Mouse (Mus musculus) midbrain, embryonic 12.5 days (tissue): ENCODE results near the gene Kcnab1. TPM values are rescaled to one million over a fixed set of nuclear protein-coding genes. Genes with fewer than 3 reads are reported as not detected.

Experiments used
- ATAC-seq: fragments of 200-750 bp; cut with Nextera tagmentation; 2 replicates; pipeline ENCODE4 v1.8.0; 2017; ENCODE audit warnings: low read depth, moderate TSS enrichment, moderate library complexity; ENCODE audit not compliant: low FRiP score
- H3K27ac ChIP-seq: fragments of 300-500 bp; sonication (generic); replicated peaks from 2 replicates; pipeline ENCODE4 v1.5.1; 2016; ENCODE audit warnings: mild to moderate bottlenecking
- H3K27me3 ChIP-seq: fragments of 300-500 bp; sonication (generic); 2 replicates; pipeline ENCODE4 v1.6.1; 2016; ENCODE audit warnings: mild to moderate bottlenecking
- H3K36me3 ChIP-seq: fragments of 300-500 bp; sonication (generic); 2 replicates; pipeline ENCODE4 v1.6.1; 2016
- H3K4me1 ChIP-seq: fragments of 300-500 bp; sonication (generic); 2 replicates; pipeline ENCODE4 v1.6.1; 2016
- H3K4me2 ChIP-seq: fragments of 300-500 bp; sonication (generic); replicated peaks from 2 replicates; pipeline ENCODE4 v1.6.1; 2016; ENCODE audit warnings: mild to moderate bottlenecking, moderate library complexity
- H3K4me3 ChIP-seq: fragments of 300-500 bp; sonication (generic); 2 replicates; pipeline ENCODE4 v1.5.1; 2016; ENCODE audit warnings: mild to moderate bottlenecking
- H3K9ac ChIP-seq: fragments of 300-500 bp; sonication (generic); replicated peaks from 2 replicates; pipeline ENCODE4 v1.6.1; 2016; ENCODE audit warnings: mild to moderate bottlenecking, moderate library complexity
- H3K9me3 ChIP-seq: fragments of 300-500 bp; sonication (generic); 2 replicates; pipeline ENCODE4 v1.6.1; 2016; ENCODE audit warnings: mild to moderate bottlenecking
- WGBS: fragments of 180-500 bp; shearing (Covaris S2); methylation state at CpG from one replicate; pipeline ENCODE4 v1.1.7; 2016; 5-methylcytosine and 5-hydroxymethylcytosine counted together
- polyA plus RNA-seq: library from polyadenylated mRNA; unstranded; fragments of >200 nt; fragmentation: Nextera tagmentation; extraction: Ambion mirVana; gene quantifications from 2 replicates; pipeline ENCODE4 v1.2.1, GENCODE M21; 2016

Kcnab1 gene
- polyA plus RNA-seq, 1 experiment from 2014 or later, result 9.6 TPM

DNA sequence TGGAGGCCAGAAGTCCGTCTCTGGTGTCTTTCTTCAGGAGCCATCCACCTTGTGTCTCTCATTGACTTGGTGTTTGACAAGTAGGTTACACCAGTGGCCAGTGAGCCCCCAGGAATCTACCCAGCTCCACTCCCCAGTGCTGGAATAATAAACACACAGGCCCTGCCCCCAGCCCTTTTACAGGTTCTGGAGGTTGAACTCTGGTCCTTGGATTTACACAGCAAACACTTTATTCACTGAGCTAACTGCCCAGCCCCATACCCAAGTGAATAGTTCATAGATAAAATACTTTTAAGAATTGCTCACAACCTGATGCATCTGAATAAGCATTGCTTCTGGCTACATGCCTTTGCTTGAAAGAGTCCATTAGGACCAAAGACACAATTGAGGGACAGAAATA lies 164.1 kb downstream of the Kcnab1 start:
- no peaks in the 10 kb centered on the region for H3K27me3 ChIP-seq
- no peak overlapping the region for H3K9ac ChIP-seq
- no peak overlapping the region for H3K27ac ChIP-seq
- H3K9me3 ChIP-seq, result no peaks in the 10 kb centered on the region
- H3K4me1 ChIP-seq, result no peaks in the 10 kb centered on the region
- ATAC-seq, result no peak
- 90% methylated on average over 1 of the region's 1 CpGs for WGBS
- H3K36me3 ChIP-seq, result no peaks in the 10 kb centered on the region
- H3K4me2 ChIP-seq, result no peak overlapping the region
- no peak overlapping the region for H3K4me3 ChIP-seq

DNA sequence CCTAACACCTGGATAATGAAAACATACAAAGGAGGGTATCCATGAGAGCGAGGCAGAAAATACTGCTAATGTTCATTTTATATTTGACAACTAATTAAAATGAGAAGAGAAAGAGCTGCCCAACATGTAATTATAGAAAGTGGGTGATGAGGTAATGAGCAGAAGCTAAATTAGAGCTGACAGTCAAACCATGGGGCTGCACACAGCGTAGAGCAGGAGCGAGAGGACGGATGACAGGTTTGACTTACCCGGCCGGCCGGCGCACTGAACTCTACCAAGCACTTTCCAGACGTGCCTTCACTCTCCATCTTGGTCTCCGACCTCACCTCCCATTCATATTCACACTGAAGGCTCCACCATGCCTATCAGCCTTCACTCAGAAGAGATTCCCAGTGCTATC lies 168.6 kb downstream of the Kcnab1 start:
- no peak overlapping the region for H3K4me2 ChIP-seq
- H3K4me3 ChIP-seq, result no peak overlapping the region
- 84% methylated on average over 10 of the region's 10 CpGs for WGBS
- no peak overlapping the region for H3K9ac ChIP-seq
- no peak overlapping the region for H3K27ac ChIP-seq
- ATAC-seq, result no peak
- no peaks in the 10 kb centered on the region for H3K4me1 ChIP-seq
- H3K9me3 ChIP-seq, result 0 out of 2 replicates have a peak, but pooled peaks cover 1% of the 10 kb centered on the region
- no peaks in the 10 kb centered on the region for H3K27me3 ChIP-seq
- no peaks in the 10 kb centered on the region for H3K36me3 ChIP-seq

DNA sequence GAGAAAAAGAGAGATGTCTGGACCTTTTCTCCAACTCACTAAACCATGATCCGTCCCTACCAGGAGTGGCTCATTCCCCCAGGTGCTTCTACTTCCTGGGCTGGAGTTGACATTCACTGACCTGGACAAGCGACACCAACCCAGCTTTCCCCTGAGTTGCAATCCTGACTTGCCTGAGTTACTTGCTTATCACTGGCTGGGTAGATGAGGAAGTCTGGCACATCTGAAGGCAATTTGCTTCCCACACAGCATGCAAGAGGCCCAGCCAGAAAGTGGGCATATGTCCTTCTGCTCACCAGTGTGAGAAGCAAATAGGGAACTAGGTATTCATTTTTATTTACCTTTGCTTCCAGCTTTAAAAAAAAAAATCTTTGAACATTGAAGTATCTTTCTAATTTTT lies 174.2 kb downstream of the Kcnab1 start:
- no peaks in the 10 kb centered on the region for H3K4me1 ChIP-seq

DNA sequence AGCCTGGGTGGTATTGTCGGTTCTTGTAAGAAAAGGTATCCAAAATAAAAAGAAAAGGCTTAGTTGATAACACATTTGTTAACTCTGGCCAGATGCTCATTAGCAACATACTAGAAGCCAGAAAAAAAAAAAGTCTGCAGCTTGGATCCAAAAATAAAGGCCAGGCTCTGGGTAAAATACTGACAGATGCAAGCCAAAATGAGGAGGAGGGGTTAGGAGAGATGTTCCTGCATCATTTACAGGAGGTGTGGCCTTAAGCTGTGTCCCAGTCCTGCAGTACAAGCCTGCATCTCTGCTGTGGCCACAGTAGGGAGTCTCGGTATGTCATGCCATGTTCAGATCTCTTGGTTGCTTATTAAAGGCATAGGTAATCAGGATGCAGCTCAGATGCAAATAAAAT lies 179.8 kb downstream of the Kcnab1 start:
- Histone ChIP-seq H3K4me2 (no peak overlapping the region), H3K27ac (no peak overlapping the region), H3K27me3 (no peaks in the 10 kb centered on the region), H3K4me1 (no peaks in the 10 kb centered on the region), H3K36me3 (no peaks in the 10 kb centered on the region), H3K9ac (no peak overlapping the region), H3K9me3 (no peaks in the 10 kb centered on the region), H3K4me3 (no peak overlapping the region)
- WGBS, result 84% methylated on average over 2 of the region's 2 CpGs
- ATAC-seq, result no peak

More for the DNA sequence above, 174.2 kb downstream of the Kcnab1 start:
- 0 out of 2 replicates have a peak, but pooled peaks cover 4% of the 10 kb centered on the region for H3K9me3 ChIP-seq
- H3K4me3 ChIP-seq, result no peak overlapping the region
- H3K27ac ChIP-seq, result no peak overlapping the region
- WGBS, result 88% methylated on average over 2 of the region's 2 CpGs
- ATAC-seq, result no peak
- H3K4me2 ChIP-seq, result no peak overlapping the region
- H3K9ac ChIP-seq, result no peak overlapping the region
- H3K27me3 ChIP-seq, result no peaks in the 10 kb centered on the region
- H3K36me3 ChIP-seq, result no peaks in the 10 kb centered on the region

DNA sequence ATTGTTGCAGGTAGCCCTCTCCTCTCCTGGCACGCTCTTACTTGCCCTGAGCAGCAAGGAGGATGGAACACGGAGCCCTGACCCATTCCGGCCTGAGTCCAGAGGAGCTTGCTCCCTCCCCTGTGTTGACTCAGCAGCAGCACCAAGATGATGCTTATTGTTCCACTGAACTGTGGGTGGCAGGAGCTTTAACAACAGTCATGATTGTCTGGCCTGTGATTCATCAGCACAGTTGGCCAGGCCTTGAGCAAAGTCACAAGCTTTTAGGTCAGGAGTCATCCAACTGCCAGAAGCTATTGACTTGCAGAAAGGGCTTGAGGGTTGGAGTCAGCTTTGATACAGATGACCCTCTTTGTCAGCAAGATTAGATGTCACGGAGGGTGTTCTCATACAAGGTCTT lies 187.8 kb downstream of the Kcnab1 start:
- H3K4me3 ChIP-seq, result no peak overlapping the region
- H3K27ac ChIP-seq, result no peak overlapping the region
- H3K4me2 ChIP-seq, result no peak overlapping the region
- no peak for ATAC-seq
- no peaks in the 10 kb centered on the region for H3K27me3 ChIP-seq
- H3K9ac ChIP-seq, result no peak overlapping the region
- 20% methylated on average over 4 of the region's 4 CpGs for WGBS
- no peaks in the 10 kb centered on the region for H3K9me3 ChIP-seq
- H3K4me1 ChIP-seq, result no peaks in the 10 kb centered on the region
- H3K36me3 ChIP-seq, result no peaks in the 10 kb centered on the region

DNA sequence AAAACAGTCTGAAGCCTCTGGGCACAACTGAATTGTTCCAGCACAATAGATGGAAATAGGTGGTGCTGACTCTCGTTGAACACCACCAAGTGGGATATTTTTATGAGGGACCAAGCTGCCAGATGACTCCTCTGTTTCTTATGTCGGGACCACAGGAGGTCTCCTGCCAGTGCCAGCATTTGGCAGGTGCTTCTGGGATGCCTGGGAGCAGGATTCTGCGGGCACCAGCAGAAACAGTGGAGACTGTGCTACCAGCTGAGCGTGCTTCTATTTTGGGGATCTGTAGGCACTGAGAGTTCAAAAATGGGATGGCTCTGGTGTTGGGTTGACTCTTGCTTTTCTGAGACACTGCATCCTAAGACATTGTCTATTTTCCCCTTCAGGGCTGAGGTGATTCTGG lies 190.0 kb downstream of the Kcnab1 start:
- Histone ChIP-seq H3K27ac (no peak overlapping the region), H3K4me1 (no peaks in the 10 kb centered on the region), H3K36me3 (no peaks in the 10 kb centered on the region), H3K9ac (no peak overlapping the region), H3K9me3 (no peaks in the 10 kb centered on the region), H3K4me3 (no peak overlapping the region), H3K4me2 (no peak overlapping the region), H3K27me3 (no peaks in the 10 kb centered on the region)
- no peak for ATAC-seq
- 91% methylated on average over 4 of the region's 4 CpGs for WGBS

DNA sequence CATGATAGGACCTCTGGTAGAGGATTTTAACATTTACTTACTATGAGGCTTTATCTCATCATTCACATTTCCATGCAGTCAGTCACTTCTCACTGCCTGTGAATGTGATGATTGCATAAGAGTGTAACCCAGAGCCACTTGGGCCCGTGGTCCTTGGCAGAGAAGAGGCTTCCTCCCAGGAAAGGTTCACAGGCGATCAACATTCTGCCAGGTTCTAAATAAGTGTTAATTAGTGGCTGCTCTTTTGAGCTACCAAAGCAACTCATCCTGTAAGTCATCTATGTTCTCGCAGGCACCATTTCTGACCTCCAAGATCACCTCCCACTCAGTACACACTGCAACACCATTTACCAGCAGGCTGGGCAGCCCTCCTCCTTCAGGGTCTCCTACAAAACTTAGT lies 192.3 kb downstream of the Kcnab1 start:
- ATAC-seq, result no peak
- H3K27me3 ChIP-seq, result no peaks in the 10 kb centered on the region
- no peak overlapping the region for H3K4me3 ChIP-seq
- H3K27ac ChIP-seq, result no peak overlapping the region
- 58% methylated on average over 3 of the region's 3 CpGs for WGBS
- H3K9ac ChIP-seq, result no peak overlapping the region
- H3K4me2 ChIP-seq, result no peak overlapping the region
- no peaks in the 10 kb centered on the region for H3K4me1 ChIP-seq
- H3K9me3 ChIP-seq, result no peaks in the 10 kb centered on the region
- no peaks in the 10 kb centered on the region for H3K36me3 ChIP-seq

DNA sequence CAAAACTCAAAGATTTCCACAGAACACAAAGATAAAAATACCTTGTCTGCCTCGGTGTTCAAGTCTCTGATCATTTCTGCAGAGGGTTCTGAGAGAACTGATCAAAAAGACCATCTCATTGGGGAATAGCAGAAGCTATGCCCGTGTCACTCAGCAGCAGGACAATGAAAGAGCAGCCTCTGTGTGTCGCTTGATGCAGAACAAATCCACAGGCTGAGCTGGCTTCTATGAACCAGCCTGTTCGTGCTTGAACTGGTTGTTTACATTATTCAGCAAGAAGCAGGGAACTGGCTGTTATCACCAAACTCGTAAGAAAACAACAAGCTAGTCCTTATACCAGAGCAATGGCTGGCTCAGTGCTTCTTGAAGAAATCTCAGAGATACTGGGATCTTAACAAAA lies 193.4 kb downstream of the Kcnab1 start:
- Histone ChIP-seq H3K36me3 (no peaks in the 10 kb centered on the region), H3K27ac (no peak overlapping the region), H3K9me3 (no peaks in the 10 kb centered on the region), H3K27me3 (no peaks in the 10 kb centered on the region), H3K4me3 (no peak overlapping the region), H3K4me2 (no peak overlapping the region), H3K4me1 (no peaks in the 10 kb centered on the region), H3K9ac (no peak overlapping the region)
- peak; percentile 78 for ATAC-seq
- WGBS, result 6% methylated on average over 5 of the region's 5 CpGs

DNA sequence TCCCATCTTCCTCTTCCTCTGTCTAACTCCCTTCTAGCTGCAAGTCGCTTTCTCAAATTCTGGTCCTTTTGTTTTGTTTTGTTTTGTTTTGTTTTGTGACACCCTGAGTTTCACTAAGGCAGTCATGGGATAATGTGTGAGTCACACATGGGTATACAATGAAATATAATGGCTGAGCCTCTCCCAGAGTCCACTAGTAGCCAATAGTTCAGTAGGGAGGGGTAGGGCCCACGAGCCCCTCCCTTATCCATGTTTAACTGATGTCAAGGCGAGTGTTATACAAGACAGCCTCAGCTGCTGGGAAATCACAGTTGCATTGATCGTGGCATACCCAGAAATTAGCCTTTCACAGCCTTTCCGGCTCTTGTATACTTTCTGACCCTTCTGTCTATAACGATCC lies 206.7 kb downstream of the Kcnab1 start:
- no peak overlapping the region for H3K4me3 ChIP-seq
- no peaks in the 10 kb centered on the region for H3K4me1 ChIP-seq
- H3K27ac ChIP-seq, result no peak overlapping the region
- ATAC-seq, result no peak
- H3K4me2 ChIP-seq, result no peak overlapping the region
- no peak overlapping the region for H3K9ac ChIP-seq
- no peaks in the 10 kb centered on the region for H3K9me3 ChIP-seq
- 73% methylated on average over 6 of the region's 6 CpGs for WGBS
- H3K36me3 ChIP-seq, result no peaks in the 10 kb centered on the region
- H3K27me3 ChIP-seq, result no peaks in the 10 kb centered on the region

DNA sequence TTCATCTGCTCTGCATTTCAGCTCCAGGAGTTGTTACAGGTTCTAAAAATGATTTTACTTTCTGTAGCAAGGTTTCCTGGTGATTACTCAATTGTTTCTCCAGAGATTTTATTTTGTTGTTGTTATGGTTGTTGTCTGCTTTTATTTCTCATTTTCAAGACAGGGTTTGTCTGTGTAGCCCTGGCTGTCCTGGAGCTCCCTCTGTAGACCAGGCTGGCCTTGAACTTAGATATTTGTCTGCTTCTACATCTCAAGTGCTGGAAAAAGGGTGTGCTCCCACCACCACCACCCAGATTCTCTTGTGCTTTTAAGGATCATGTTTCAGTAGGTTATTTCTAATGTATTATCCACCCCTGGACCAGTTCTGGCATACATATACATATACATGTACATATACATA lies 207.6 kb downstream of the Kcnab1 start:
- no peak for ATAC-seq
- H3K4me2 ChIP-seq, result no peak overlapping the region
- H3K36me3 ChIP-seq, result no peaks in the 10 kb centered on the region
- H3K4me1 ChIP-seq, result no peaks in the 10 kb centered on the region
- H3K9me3 ChIP-seq, result no peaks in the 10 kb centered on the region
- no peak overlapping the region for H3K4me3 ChIP-seq
- no peak overlapping the region for H3K27ac ChIP-seq
- H3K9ac ChIP-seq, result no peak overlapping the region
- H3K27me3 ChIP-seq, result no peaks in the 10 kb centered on the region

DNA sequence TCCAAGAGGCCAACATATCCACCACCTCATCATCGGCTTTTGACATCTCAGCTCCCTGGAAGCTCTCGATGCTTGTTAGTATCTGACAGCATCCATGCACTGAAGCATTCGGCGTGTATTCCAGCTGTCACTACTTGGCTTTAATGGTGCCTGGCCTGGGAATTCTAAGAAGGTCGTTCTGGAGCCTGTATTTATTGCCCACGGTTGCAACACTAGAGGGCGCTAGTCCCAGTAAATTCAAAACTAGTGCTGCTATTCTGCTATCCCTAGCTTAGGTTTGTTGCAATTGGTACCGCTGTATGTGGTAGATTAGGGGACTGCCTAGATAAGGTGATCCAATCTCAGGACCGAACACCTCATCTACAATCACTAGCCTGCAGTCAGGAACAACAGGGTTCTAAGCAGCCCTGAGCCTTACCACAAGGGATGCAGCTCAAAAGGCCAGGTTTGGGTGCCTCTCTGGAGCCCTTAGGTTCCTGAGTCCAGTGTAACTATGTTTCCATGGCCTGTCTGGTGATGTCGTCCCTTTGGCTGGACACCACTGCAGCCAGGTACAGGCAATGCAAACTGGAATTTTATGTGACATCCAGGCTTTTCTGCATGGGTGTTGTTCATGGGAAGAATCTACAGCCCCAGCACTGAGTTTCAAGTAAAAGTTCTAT lies 208.8 kb downstream of the Kcnab1 start:
- no peak; the same call in 1 of the 2 replicates for ATAC-seq
- no peaks in the 10 kb centered on the region for H3K36me3 ChIP-seq
- no peaks in the 10 kb centered on the region for H3K4me1 ChIP-seq
- no peaks in the 10 kb centered on the region for H3K27me3 ChIP-seq
- no peaks in the 10 kb centered on the region for H3K9me3 ChIP-seq
- H3K9ac ChIP-seq, result no peak overlapping the region
- 46% methylated on average over 10 of the region's 10 CpGs for WGBS
- H3K4me2 ChIP-seq, result no peak overlapping the region
- no peak overlapping the region for H3K4me3 ChIP-seq
- H3K27ac ChIP-seq, result no peak overlapping the region

DNA sequence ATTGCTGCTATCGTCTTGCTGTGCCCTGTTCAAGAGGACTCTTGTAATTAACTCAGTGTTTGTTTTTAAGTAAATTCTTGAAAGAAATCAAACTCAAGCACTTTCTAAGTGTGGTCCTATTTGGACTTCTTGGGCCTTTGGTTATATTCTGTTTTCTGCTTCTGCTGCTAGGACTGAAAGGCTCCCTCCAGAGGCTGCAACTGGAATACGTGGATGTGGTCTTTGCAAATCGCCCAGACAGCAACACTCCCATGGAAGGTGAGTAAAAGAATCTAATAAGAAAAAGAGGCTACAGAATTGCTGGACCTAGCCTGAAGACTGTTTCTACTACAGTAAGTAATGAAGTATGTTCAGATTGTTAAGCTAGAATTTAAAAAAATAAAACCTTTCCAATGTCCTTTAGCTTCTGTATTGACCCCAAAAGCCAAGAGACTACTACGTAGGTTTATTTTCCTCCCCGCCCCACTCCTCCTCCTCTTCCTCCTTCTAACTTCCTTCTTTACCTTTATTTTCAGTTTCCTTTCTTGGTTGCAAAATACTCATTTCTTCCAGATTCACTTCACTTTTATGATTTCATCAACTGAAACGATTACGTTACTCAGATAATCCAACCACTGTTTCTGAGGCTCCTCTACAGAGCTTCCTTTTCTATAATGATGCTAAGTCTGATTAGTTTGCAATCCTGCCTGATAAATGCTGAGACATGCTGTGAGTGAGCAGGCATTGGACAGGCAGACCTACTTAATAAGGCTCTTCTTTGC lies 210.2 kb downstream of the Kcnab1 start:
- WGBS, result 71% methylated on average over 7 of the region's 7 CpGs
- no peak for ATAC-seq
- Histone ChIP-seq H3K4me1 (no peaks in the 10 kb centered on the region), H3K27ac (no peak overlapping the region), H3K27me3 (no peaks in the 10 kb centered on the region), H3K4me2 (no peak overlapping the region), H3K9ac (no peak overlapping the region), H3K36me3 (no peaks in the 10 kb centered on the region), H3K9me3 (no peaks in the 10 kb centered on the region), H3K4me3 (no peak overlapping the region)
